Mouse (Mus musculus) embryonic stem cell, embryonic (primary cell): ENCODE measurements around the gene Plekhh2.

Source experiments
- CTCF ChIA-PET, 4 experiments: fragments of 300-600 bp in 2 of 4; fragments of 350-600 bp in 2 of 4; sonication (Branson Sonifier 250); formaldehyde crosslinking; loops; one replicate each; lab custom pipeline; 2022; ENCODE audit warnings: inconsistent platforms in 2 of 4; lab: Charles Lee
- POLR2A ChIA-PET, 4 experiments: fragments of 300-600 bp in 2 of 4; fragments of 350-600 bp in 2 of 4; sonication (Branson Sonifier 250); formaldehyde crosslinking; loops; one replicate each; lab custom pipeline; 2022; ENCODE audit warnings: antibody characterized with exemption in 4 of 4, inconsistent platforms in 1 of 4; lab: Charles Lee

Plekhh2 gene

DNA sequence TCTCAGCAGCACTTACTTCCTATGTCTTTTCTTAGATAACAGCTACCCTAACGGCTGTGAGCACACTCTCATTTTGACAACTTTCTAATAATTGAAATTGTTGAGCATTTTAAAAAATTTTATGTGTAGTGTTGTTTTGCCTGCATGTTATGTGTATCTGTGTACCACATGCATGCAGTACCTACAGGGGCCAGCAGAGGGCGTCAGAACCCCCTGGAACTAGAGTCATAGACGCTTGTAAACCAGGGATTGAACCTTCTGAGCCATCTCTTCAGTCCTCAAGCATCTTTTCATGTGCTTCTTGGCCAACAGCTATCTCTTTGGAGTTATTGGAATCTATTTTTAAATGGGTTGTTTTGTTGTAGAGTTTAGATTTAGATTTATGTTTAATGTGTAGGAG is 130.2 kb downstream of the Plekhh2 start:
- POLR2A ChIA-PET = interaction anchor here in 2 of 4 experiments (1.0 to 1.5 kb wide), 3 partner anchors 10 to 111 kb away, joined by 3 read pairs; no protein-coding TSS in a partner anchor
- CTCF ChIA-PET = interaction anchor here in 3 of 4 experiments (0.6 to 1.8 kb wide), 4 partner anchors 10 to 966 kb away, joined by 3 to 6 read pairs (median 4); no protein-coding TSS in a partner anchor

DNA sequence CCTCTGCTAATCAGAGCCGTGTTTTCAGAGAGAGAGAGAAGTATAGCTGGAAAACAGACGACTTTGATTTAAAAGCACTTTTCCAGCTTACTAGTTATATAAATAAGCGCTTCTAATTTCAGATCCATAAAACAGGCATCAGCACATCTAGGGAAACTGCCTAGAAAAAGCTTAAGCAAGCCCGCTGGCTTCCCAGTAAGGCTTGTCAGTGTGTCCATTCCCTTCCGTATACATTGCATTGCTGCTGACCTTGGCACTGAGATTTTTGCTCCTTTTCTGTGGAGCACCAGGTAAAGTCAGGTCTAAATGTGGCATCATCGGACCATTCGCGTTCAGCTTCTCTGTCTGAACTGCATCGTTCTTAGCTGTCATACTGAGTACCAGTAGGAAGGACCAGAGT is 130.6 kb downstream of the Plekhh2 start:
- ChIA-PET POLR2A (interaction anchor here in 3 of 4 experiments (0.6 to 1.5 kb wide), 7 partner anchors 10 to 797 kb away, joined by 3 to 6 read pairs (median 3); no protein-coding TSS in a partner anchor), CTCF (interaction anchor here in 3 of 4 experiments (0.6 to 1.8 kb wide), 5 partner anchors 9 to 966 kb away, joined by 3 to 8 read pairs (median 4); no protein-coding TSS in a partner anchor)

DNA sequence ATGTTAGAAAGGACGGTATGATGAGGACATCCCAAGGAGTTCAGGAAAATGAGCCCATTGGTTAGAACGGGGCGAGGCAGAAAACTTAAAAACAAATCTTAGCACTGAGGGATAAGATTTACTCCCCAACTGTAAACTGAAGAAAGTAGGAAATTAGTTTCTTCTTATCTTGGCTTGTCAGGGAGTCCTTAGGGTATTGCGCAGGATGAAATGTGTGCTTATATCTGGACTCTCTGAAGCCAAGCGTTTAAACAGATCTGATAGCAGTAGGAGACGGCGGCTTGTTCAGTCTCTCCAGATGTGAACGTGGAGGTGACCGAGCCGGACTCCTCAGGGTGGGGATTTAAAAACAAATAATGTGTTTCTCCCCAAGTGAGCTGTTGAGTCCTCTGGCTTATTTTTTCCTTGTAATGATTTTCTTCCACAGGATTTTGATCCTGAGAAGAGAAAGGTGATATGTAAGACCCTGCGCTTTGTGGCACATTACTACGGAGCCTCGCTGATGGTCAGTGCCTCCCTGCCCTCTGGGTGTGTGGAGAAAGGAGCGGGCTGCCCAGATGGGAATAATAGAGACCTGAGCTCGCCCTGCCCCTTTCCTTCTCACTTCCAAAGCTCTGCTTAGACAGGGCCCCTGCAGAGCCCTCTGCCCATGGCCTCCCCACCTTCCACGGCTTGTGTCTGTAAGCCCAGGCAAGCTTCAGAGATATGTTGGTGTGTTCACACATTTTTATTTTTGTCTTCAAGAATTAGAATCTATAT is 132.8 kb downstream of the Plekhh2 start:
- CTCF ChIA-PET = no interaction called here
- POLR2A ChIA-PET = interaction anchor here in 2 of 4 experiments (0.5 to 1.3 kb wide), 7 partner anchors 9 to 440 kb away, joined by 3 to 6 read pairs (median 3); no protein-coding TSS in a partner anchor

DNA sequence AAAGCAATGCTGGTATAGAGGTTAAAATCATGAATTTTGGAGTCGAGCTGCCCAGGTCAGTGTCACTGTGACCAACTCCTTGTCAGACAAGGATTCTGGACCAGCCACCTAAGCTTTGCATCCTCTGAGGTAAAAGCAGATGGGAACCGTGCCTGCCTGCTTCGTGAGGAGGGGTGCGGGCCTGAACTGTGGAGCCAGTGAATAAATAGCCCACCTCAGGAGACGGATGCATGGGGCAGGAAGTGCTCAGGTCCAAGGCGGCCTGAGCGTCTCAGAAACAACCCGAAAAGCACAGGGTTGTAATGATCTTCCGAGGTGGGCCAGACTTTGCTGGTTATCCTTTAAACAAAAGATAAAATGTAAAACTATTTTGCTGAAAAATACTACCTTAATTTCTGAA is 133.4 kb downstream of the Plekhh2 start:
- CTCF ChIA-PET = no interaction called here

DNA sequence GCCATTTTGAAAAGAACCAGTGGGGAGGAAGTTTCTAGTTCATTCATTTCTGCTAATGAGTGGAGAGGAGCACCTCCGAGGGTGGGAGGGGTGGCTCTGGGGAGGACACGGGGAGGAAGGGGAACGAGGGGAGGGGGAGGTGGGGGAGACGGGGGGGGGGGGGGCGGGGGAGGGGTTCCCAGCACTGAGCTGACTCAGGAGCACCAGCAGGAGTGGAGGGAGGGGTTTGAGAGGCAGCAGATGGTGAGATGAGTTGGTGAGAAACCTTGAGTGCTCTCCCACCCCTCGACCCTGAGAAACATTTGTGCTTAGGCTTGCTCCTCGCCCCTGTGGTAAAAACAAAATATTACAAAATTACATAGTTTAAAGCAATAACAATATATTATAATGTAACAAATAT is 134.2 kb downstream of the Plekhh2 start:
- POLR2A ChIA-PET = no interaction called here
- CTCF ChIA-PET = no interaction called here

More for the DNA sequence above, 133.4 kb downstream of the Plekhh2 start:
- POLR2A ChIA-PET = interaction anchor here in 2 of 4 experiments (0.5 to 1.3 kb wide), 4 partner anchors 8 to 86 kb away, joined by 3 to 4 read pairs (median 3); no protein-coding TSS in a partner anchor

DNA sequence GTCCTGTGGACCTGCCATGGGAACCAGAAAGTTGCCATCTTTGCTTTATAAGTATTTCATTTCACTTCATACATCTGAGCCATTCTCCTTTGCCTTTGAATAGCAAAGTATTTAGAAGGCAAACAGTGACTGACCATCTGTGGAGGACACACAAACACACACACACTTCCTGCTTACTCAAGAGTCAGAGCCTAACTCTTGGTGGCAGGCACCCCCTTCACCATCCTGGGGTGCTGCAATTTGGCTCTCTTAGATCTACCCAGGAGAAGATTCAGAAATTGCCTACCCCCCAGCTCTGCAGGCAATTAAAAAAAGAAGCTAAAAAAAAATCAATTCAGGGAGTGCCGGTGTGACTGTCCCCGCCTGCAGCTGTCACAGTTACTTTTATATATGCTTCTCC is 134.8 kb downstream of the Plekhh2 start:
- ChIA-PET POLR2A (interaction anchor here in 1 of 4 experiments (1.0 kb wide), 1 partner anchor 8 kb away, joined by 3 read pairs; no protein-coding TSS in a partner anchor), CTCF (no interaction called here)

DNA sequence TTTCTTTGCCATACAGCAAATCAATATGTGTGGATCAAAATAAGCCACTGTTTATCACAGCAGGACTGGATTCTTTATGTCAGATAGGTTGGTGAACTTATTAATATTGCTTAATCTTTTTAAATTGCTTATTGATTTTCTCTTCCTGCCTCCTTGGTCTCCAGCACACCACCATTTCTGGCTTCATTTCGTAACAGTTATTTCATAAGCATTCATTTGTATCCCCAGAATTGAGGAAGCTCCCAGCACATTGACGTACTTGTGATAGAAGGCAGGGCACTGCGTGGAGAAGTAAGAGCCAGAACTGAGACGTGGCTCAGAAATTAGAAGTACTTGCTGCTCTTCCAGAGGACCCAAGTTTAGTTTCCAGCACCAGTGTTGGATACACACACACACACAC is 135.9 kb downstream of the Plekhh2 start:
- ChIA-PET CTCF (no interaction called here), POLR2A (interaction anchor here in 1 of 4 experiments (0.6 kb wide), 1 partner anchor 80 kb away, joined by 3 read pairs; no protein-coding TSS in a partner anchor)

DNA sequence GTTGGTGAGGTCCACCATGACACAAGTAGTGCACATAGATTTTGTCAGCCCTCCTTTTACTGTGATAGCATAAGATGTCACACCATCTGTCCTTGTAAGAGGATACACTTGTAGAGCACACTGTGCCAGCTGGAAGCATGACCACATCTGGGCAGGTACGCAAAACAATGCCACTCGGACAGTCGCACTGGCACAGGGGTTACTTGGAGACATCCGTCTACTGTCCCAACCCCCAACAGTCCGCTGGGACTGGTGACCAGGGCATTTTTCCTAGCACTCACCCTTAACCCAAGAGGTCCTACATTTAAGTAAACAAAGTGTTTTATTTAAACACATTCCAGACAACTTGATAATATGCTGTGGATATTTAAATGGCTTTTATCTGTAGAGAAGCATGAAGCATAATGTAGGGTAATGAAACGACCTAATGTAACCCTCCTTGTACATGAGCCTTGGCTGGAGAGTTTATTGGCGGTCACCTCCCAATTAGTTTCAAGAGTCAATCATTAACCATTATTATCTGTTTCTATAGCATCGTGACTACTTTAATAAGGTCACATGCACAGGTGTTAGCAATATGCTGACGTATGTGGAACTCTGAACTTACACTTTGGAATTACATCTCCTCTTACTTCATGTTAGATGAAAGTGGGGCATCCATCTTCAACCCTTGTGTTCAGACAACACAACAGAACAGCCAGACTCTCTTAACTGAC is 138.8 kb downstream of the Plekhh2 start:
- ChIA-PET POLR2A (no interaction called here), CTCF (no interaction called here)

DNA sequence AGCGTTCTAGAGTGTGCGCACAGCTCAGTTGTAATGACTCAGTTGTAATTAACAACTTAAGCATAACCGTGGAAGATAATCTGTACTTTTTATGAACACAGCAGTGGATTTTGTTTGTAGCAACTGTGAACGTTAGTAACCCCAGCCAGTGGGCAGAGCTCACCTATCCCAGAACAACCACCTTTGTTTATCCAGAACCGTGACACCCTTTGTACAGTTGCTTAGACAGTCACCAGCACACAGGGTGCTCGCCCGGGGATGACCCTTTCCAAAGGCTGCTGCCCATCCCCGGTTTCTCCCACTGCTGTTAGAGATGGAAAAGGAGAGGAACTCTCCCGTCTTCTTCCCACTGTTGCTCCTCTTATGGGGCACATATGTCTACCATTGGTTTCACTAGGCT is 141.8 kb downstream of the Plekhh2 start:
- CTCF ChIA-PET = interaction anchor here in 1 of 4 experiments (0.6 kb wide), 1 partner anchor 55 kb away, joined by 3 read pairs; no protein-coding TSS in a partner anchor
- POLR2A ChIA-PET = interaction anchor here in 1 of 4 experiments (0.6 to 1.3 kb wide), 3 partner anchors 8 to 37 kb away, joined by 3 read pairs; no protein-coding TSS in a partner anchor

DNA sequence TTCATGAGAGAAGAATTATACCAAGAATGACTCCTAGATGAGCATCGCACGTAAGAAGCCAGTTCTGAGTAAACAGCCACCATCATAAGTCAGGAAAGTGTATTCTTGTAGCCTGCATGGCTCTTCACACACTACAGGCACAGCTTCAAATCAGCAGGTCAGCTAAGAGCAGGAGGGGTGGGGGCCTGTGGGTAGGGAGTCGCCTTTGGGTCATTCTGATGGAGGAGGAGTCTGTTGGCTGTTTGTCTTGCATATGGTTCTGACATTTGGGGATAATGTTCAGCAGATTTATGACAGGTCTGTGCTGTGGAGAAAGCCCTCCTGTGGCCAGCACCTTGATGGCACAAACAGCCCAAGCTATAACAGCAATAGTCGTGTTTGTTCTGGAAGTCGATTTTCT is 144.5 kb downstream of the Plekhh2 start:
- CTCF ChIA-PET = interaction anchor here in 1 of 4 experiments (0.6 kb wide), 1 partner anchor 27 kb away, joined by 3 read pairs; the partner anchor contains the start of gene Abcg5
- POLR2A ChIA-PET = interaction anchor here in 2 of 4 experiments (0.5 to 1.0 kb wide), 2 partner anchors 13 to 76 kb away, joined by 5 to 6 read pairs; no protein-coding TSS in a partner anchor

DNA sequence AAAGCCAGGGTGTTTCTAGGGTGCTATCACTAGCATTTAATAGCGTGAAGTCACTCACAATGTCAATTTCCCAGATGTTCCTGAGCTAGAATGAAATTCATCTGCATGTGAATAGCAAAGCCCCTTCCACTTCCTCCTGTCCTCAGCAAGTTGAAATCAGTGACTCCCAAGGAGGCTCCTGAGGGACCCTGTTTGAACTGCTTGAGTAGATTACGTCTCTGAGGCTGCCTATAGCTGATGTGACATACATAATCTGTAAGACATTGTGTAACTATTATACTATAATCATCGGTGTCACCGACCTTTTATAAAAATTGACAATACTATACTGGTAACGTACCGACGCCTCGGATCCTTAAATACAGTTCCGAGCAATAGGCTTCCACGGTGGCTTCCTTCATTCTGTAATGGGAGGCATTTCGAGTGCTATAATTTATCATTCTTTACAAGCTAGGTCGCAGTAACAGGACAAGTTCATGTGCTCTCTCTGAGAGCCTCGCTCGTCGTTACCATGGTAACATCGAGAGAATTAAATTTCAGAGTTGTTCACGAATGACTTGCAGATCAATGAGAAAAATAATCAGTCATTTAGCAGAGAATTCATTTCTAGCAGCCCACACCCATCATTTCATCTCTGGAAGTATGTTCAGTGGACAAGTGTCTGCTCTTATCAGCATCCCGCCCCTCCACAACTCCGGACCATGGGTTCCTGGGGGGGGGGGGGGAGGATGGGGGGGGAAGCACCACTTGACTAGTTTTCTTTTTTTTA is 145.1 kb downstream of the Plekhh2 start:
- ChIA-PET CTCF (interaction anchor here in 1 of 4 experiments (0.6 kb wide), 1 partner anchor 26 kb away, joined by 3 read pairs; the partner anchor contains the start of gene Abcg5), POLR2A (interaction anchor here in 2 of 4 experiments (0.5 to 1.0 kb wide), 3 partner anchors 14 to 302 kb away, joined by 5 to 8 read pairs (median 6); no protein-coding TSS in a partner anchor)

DNA sequence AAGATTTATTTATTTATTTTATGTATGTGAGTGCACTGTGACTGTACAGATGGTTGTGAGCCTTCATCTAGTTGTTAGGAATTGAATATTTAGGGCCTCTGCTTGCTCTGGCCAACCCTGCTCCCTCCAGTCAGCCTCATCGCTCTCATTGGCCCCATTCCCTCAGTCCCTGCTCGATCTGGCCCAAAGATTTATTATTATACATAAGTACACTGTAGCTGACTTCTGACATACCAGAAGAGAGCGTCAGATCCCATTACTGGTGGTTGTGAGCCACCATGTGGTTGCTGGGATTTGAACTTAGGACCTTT is 145.7 kb downstream of the Plekhh2 start:
- CTCF ChIA-PET = no interaction called here

DNA sequence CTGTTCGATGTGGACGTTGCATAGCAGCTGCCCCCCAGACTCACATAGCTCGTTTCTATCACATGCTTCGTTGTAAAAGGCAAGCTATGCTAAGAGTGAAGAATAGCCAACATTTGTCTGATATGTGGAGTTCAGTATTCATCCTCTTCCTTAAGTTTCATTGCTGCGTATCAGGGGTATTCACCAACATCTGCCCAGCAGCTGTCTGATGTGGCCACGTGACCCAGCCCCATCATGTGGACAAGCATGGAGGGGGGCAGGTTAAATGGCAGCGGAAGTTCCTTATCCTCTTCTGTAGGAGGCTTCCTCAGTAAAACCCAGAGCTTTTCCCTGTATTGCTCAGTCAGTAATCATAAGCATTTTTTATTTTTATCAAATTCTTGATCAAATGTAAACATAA is 146.1 kb downstream of the Plekhh2 start:
- POLR2A ChIA-PET = interaction anchor here in 1 of 4 experiments (0.6 to 1.3 kb wide), 3 partner anchors 11 to 301 kb away, joined by 3 to 8 read pairs (median 3); no protein-coding TSS in a partner anchor
- CTCF ChIA-PET = no interaction called here

More for the DNA sequence above, 145.7 kb downstream of the Plekhh2 start:
- POLR2A ChIA-PET = interaction anchor here in 1 of 4 experiments (0.7 kb wide), 1 partner anchor 302 kb away, joined by 8 read pairs; no protein-coding TSS in a partner anchor

DNA sequence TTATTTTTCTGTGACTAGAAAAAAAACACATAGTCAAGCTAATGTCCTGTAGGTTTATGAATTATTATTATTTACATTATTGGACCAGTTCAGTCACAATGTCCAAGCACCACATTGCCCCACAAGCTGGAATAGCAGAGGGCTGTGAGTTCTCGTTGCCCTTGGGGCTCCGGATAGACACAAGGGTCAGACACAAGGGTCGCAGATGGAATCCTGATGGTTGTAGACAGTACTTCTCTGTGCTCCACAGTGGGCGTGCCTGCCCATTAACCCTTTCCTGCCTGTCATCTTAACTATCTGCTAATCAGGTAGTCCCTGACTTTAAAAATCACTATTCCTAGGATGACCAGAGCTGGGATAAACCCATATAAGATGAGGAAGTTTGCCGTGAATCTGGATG is 146.5 kb downstream of the Plekhh2 start:
- CTCF ChIA-PET = no interaction called here
- POLR2A ChIA-PET = interaction anchor here in 1 of 4 experiments (0.6 to 1.3 kb wide), 2 partner anchors 10 to 13 kb away, joined by 3 read pairs; no protein-coding TSS in a partner anchor

DNA sequence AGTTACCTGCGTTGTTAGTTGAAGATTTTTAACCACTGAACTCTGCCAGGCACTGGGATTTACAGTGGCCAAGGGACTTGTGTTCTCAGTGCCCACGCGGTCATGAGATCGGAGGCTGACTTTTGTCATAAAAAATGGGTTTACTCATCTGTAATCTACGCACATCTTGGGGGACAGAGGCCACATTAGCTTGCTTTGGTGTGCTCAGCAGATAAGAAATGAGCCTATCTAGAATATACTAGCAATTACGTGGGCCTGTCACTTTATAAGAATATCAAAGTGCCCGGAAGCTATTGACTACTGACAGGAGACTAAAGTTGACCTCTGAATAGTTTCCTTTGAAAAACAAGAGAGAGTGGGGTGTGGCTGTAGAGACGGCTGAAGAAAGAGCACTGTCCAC is 147.3 kb downstream of the Plekhh2 start:
- ChIA-PET CTCF (no interaction called here), POLR2A (interaction anchor here in 1 of 4 experiments (1.3 kb wide), 1 partner anchor 14 kb away, joined by 3 read pairs; no protein-coding TSS in a partner anchor)

DNA sequence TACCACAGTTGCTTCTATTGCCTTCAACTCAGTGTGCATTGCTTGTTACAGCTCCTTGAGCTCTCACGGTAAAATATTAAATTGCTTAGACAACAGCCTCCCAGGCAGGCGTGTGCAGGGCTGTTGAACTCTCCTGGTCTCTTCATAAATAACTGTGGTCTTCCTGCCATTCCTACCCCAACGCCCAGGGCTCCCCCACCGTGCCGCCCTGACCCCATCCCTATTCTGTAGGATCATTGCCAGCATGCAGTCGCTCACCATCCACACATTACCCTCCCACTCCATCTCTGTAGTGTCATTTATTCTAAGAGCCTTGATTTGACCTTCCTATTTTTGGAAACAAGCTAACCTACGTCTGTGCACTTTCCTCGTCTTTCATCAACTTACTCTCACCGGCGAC is 153.4 kb downstream of the Plekhh2 start:
- POLR2A ChIA-PET = no interaction called here
- CTCF ChIA-PET = no interaction called here

DNA sequence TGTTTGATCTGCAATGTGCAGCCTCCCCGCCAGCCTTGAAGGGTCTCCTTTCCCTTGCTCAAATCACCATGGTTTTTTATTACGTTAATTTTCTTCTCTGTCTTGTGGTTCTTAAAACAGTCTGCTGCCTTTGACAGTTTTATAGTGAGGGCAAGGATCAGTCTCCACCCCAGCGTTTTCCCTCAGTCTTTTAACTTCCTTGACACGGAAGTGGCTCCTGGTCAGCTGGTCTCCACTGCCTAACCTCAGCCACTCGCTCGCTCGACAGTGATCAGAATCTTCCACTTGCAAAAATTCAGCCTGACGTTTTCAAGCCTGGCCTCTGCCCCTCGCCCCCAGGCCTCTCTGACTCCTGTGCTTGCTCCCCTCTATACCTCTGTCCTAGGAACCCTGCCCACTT is 154.0 kb downstream of the Plekhh2 start:
- CTCF ChIA-PET = no interaction called here
- POLR2A ChIA-PET = no interaction called here

DNA sequence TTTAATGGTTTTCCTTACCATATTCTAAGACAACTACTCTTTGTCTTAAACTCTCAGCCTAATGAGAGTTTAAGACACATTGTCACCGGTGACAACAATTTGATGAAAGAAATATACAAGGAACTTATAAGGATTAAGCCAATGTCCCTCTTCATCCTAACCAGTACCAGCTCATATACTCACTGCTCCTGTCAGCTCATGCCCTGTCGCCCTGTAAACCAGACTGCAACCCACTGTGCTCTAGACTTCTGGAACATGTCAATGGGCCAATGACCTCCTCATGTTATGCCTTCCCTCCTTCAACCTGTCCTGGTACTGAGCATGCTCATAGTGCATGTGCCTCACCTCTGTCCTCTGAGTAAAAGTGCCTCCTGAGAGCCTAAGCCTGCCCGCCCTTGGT is 156.2 kb downstream of the Plekhh2 start:
- ChIA-PET POLR2A (interaction anchor here in 2 of 4 experiments (0.6 to 0.9 kb wide), 3 partner anchors 14 to 824 kb away, joined by 3 to 5 read pairs (median 3); no protein-coding TSS in a partner anchor), CTCF (interaction anchor here in 2 of 4 experiments (0.6 to 0.7 kb wide), 3 partner anchors 211 to 1131 kb away, joined by 3 to 22 read pairs (median 4); no protein-coding TSS in a partner anchor)
